Mouse (Mus musculus) kidney, postnatal 0 days (tissue): Measurements from ENCODE around the gene Wnk1. TPM values are rescaled to one million over a fixed set of nuclear protein-coding genes. Genes with fewer than 3 reads are reported as not detected.

Source experiments
- ATAC-seq: fragments of 200-750 bp; cut with Nextera tagmentation; replicated peaks from 2 replicates; pipeline ENCODE4 v1.8.0; 2017; ENCODE audit warnings: low read depth, moderate number of reproducible peaks, moderate TSS enrichment, moderate library complexity; ENCODE audit not compliant: low FRiP score
- DNase-seq: peaks from one replicate; pipeline ENCODE4 v3.0.0-alpha.2; 2016; ENCODE audit warnings: low spot score
- H3K27ac ChIP-seq: fragments of 300-500 bp; sonication (generic); 2 replicates; pipeline ENCODE4 v1.5.1; 2014; ENCODE audit warnings: mild to moderate bottlenecking
- H3K27me3 ChIP-seq: fragments of 300-500 bp; sonication (generic); 2 replicates; pipeline ENCODE4 v1.6.1; 2014; ENCODE audit warnings: low read length, mixed read lengths; ENCODE audit not compliant: insufficient read depth
- H3K36me3 ChIP-seq: fragments of 300-500 bp; sonication (generic); 2 replicates; pipeline ENCODE4 v1.6.1; 2014; ENCODE audit warnings: low read length, mixed read lengths; ENCODE audit not compliant: insufficient read depth
- H3K4me1 ChIP-seq: fragments of 300-500 bp; sonication (generic); replicated peaks from 2 replicates; pipeline ENCODE4 v1.6.1; 2014; ENCODE audit warnings: antibody characterized with exemption, low read length, mixed read lengths; ENCODE audit not compliant: insufficient read depth
- H3K4me2 ChIP-seq: fragments of 300-500 bp; sonication (generic); 2 replicates; pipeline ENCODE4 v1.6.1; 2014; ENCODE audit warnings: mild to moderate bottlenecking, low read length, moderate library complexity, mixed read lengths
- H3K4me3 ChIP-seq: fragments of 300-500 bp; sonication (generic); replicated peaks from 2 replicates; pipeline ENCODE4 v1.5.1; 2014; ENCODE audit warnings: low read depth, low read length
- H3K9ac ChIP-seq: fragments of 300-500 bp; sonication (generic); 2 replicates; pipeline ENCODE4 v1.6.1; 2014; ENCODE audit warnings: low read depth, low read length
- H3K9me3 ChIP-seq: fragments of 300-500 bp; sonication (generic); replicated peaks from 2 replicates; pipeline ENCODE4 v1.6.1; 2016; ENCODE audit warnings: low read length, inconsistent platforms, mixed read lengths
- CTCF ChIP-seq: IDR thresholded peaks from 2 replicates; pipeline ENCODE4 v1.5.1; 2016; ENCODE audit warnings: antibody characterized with exemption, low read depth, mild to moderate bottlenecking, moderate library complexity
- WGBS: fragments of 180-500 bp; shearing (Covaris S2); extraction: QIAGEN DNeasy Blood & Tissue Kit; methylation state at CpG from one replicate; pipeline ENCODE4 v1.1.7; 2014; 5-methylcytosine and 5-hydroxymethylcytosine counted together
- microRNA counts: library from miRNA; unstranded; fragments of <30 nt; microRNA quantifications from one replicate; lab custom pipeline; 2015
- microRNA-seq: library from miRNA; unstranded; fragments of <30 nt; microRNA quantifications from one replicate; pipeline ENCODE4, GENCODE M21; 2016
- polyA plus RNA-seq: library from polyadenylated mRNA; unstranded; fragments of >200 nt; fragmentation: Nextera tagmentation; extraction: Ambion mirVana; gene quantifications from 2 replicates; pipeline ENCODE4 v1.2.1, GENCODE M21; 2015

Wnk1 gene
- polyA plus RNA-seq, 1 experiment from 2014 or later = 171 TPM

DNA sequence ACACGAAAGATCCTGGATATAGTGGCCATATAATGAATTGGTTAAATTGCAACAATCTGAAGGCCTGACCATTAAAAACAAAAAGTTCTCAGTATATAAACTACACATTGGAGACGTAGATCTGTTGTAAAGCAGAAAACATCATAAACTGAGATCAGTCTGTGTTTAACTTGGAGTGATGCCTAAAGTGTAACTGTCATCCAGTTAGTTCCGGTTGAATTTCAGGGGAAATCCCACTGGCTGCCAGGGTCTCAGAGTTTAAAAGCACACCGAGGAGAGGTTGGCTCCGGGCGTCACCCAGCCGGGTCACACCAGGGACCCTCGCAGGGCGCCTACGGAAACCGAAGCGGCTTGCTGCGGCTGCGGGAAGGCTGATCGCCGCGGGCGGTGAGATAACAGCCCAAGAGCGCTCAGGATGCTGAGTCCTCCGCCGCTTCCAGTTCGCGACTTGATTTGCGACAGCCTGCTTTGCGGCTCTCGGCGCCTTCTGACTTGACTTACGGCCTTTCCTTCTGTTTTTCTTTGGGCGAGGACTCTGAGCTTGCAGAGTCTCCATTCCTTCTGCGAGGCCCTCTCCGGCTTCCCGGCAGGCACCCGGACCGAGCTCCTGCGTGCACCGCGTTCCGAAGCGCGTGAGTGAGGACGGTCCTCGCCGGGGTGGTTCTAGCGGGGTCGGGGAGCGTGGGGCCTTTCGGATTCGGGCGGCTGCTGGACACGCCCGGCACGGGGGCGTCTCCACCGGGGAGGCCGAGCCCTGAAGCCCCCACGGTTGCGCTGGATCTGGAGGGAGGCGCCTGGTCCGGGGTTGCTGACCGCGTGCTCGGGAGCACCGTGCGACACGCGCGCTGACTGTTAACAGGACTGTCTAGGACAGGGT lies 136.0 kb downstream of the Wnk1 start, which contains the start of gene Rad52:
Gene Rad52, plus strand, starts transcription at position 495 of the 877 bp plus-strand sequence.
- no peak for TF ChIP-seq CTCF
- under 1% methylated on average over 67 of the region's 67 CpGs for WGBS

DNA sequence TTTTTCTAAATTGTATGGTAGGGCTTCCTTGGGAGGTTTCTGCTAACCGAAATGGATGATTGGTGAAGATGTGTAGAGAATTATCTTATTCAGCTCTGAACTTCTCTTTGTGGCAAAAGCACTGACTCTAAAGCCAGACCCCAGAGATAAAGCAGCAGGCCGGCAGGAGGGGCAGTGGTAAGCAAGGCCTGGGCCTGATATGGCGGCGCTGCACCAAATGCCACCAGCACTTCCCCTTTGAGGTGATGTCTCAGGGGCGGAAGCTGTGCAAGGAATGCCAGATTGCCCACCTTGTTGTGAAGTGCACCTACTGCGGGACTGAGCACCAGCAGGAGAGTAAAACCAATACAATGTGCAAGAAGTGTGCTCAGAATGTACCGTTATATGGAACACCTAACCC lies 145.8 kb downstream of the Wnk1 start:
- H3K4me2 ChIP-seq = no peak overlapping the region
- H3K36me3 ChIP-seq = no peaks in the 10 kb centered on the region
- no peak for TF ChIP-seq CTCF

More for the DNA sequence above, 136.0 kb downstream of the Wnk1 start, which contains the start of gene Rad52:
- Histone ChIP-seq H3K9me3 (no peaks in the 10 kb centered on the region), H3K4me3 (peak within 1 kb of the TSS; percentile 90), H3K4me2 (peak within 1 kb of the TSS; percentile 63), H3K27me3 (no peaks in the 10 kb centered on the region), H3K36me3 (no peaks in the 10 kb centered on the region), H3K27ac (peak within 1 kb of the TSS; percentile 97), H3K4me1 (no peaks in the 10 kb centered on the region), H3K9ac (peak within 1 kb of the TSS; percentile 93)
- ATAC-seq (peak; percentile 88), DNase-seq (peak; percentile 97)

DNA sequence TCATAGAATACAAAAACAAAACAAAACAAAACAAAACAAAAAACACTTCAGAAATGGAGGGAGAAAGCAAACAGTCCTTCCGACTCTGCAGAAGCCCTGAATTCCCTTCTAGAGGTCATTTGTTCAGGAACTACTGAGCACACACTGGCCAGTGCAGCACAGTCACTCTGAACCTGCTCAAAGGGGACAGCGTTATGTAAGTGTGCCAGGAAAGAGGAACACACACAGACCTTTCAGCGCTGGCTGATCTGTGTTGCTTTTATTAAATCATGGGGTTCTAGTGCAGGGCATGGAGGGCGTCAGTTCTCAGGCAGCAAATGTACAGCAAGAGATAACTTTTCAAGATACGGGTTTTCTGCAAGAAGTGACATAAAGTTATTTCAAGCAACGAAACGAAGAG lies 155.3 kb downstream of the Wnk1 start:
- ATAC-seq (no peak), DNase-seq (no peak)
- no peak for TF ChIP-seq CTCF
- Histone ChIP-seq H3K4me2 (no peak overlapping the region), H3K9ac (no peak overlapping the region), H3K4me1 (no peaks in the 10 kb centered on the region), H3K4me3 (no peak overlapping the region), H3K27me3 (no peaks in the 10 kb centered on the region), H3K9me3 (no peaks in the 10 kb centered on the region), H3K36me3 (no peaks in the 10 kb centered on the region), H3K27ac (no peak overlapping the region)
- 68% methylated on average over 7 of the region's 7 CpGs for WGBS

More for the DNA sequence above, 145.8 kb downstream of the Wnk1 start:
- no peak for ATAC-seq
- Histone ChIP-seq H3K27me3 (no peaks in the 10 kb centered on the region), H3K9me3 (no peaks in the 10 kb centered on the region), H3K4me1 (no peaks in the 10 kb centered on the region), H3K27ac (no peak overlapping the region), H3K9ac (no peak overlapping the region), H3K4me3 (no peak overlapping the region)
- 85% methylated on average over 7 of the region's 7 CpGs for WGBS
- no peak for DNase-seq

MicroRNA genes within 50 kb of the gene (microRNA counts, 519-probe panel; counts per million panel counts)
- microRNA mmu-miR-706 (lab: Ali Mortazavi, UCI) = 330 counts per million, percentile 68 among the panel's probes with 10 or more counts

Small RNA genes within 50 kb of the gene (microRNA-seq; reads per million reads assigned to microRNA genes)
- not detected for gene Mir706

Other genes with a start within 250 kb of the Wnk1 start
- 10.6 and 12.6 TPM in 2 replicates for gene Erc1, start 190.5 kb downstream of the Wnk1 start, polyA plus RNA-seq
- 14.4 and 16.0 TPM in 2 replicates for gene Rad52, start 136.0 kb downstream of the Wnk1 start, polyA plus RNA-seq
- gene Ninj2, start 54.7 kb upstream of the Wnk1 start, polyA plus RNA-seq = not detected in 2 replicates